Mouse (Mus musculus): Measurements from ENCODE around the gene Grik3. TPM values are rescaled to one million over a fixed set of nuclear protein-coding genes. Genes with fewer than 3 reads are reported as not detected.
A peak's percentile ranks its signal among the peaks of the same experiment; 100 is the strongest.
"Not testable (repeated sequence)": the region's sequence is repeated elsewhere in the genome, so short reads cannot be mapped to it uniquely, and the experiment has no call there.

The Grik3 gene
- total RNA-seq, 1 experiment from 2014 or later, result not detected

DNA sequence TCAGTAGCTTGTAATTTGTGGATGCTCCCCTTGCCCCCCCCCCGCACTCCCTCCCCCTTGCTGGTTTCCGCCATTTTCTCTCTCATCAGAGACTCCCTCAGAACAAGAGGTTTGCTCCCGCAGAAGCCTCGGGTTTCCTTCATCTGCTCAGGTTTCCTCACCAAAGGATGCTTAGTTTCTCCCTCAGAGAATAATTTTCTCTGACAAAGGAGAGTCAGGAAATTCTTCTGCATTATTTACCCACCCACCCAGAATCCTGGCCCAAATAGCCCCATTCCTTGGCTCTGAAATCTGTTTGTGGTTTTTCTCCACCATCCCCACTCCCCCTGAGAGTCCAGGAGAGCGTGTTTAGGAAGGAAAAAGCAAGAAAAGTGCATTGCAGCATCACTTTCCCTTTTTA lies 89.8 kb downstream of the Grik3 start:
- no peak for ATAC-seq (replicated peaks; ENCODE audit: low read depth, poor library complexity, severe bottlenecking)

DNA sequence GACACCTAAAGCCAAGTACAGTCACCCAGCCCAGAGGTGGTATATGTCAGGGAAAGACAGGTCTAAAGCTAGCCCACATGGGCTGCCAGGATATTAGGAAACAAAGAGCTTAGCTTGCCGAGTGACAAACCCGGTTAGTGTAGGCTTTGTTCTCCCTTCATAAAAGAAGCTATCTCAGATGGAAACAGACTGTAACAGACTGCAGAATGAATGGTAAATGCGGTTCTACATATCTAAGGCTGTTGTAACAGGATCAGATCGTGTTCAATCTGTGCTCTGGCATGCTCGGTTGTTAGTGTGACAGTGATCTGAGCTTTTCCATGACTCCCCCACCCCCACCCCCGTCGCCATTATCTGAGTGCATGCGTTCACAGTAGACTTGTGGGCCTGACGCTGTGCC lies 92.8 kb downstream of the Grik3 start:
- ATAC-seq (replicated peaks; ENCODE audit: low read depth, poor library complexity, severe bottlenecking), result no peak

DNA sequence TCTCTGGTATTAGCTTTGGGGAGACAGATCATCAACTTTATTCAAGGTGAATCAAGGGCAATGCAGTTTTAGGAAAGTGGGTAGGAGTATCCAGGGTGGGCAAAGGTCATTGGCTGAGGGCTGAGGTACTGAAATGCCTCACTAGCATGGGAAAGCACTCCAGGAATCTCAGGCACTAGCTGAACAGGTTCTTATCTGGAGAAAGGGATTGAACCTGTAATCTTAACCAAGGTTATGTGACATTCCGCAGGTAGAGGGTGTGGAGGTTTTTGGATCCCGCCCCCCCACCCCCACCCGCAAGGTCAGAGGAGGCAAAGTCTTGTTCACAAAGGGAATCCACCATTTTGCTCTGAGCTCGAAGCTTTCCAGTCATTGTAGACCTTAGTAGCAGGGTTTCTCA lies 93.4 kb downstream of the Grik3 start:
- ATAC-seq (replicated peaks; ENCODE audit: low read depth, poor library complexity, severe bottlenecking), result no peak

DNA sequence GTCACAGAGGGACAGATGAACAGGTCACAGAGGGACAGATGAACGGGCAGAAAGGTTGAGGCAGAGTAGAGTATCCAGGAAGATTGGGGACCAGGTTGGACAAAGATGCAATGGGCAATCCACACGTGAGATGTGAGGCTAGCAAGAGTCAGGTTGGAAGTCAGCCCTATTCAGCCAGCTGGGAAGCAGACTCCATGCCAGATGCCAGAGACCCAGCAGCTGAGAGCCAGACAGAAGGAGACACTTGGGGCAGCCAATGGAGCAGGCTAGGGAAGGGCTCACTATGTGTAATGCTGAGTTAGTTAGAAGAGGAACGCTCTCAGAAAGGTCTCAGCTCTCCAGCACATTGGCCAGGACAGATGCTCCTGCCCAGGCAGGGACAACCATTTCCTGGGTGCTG lies 94.2 kb downstream of the Grik3 start:
- no peak for ATAC-seq (replicated peaks; ENCODE audit: low read depth, poor library complexity, severe bottlenecking)

DNA sequence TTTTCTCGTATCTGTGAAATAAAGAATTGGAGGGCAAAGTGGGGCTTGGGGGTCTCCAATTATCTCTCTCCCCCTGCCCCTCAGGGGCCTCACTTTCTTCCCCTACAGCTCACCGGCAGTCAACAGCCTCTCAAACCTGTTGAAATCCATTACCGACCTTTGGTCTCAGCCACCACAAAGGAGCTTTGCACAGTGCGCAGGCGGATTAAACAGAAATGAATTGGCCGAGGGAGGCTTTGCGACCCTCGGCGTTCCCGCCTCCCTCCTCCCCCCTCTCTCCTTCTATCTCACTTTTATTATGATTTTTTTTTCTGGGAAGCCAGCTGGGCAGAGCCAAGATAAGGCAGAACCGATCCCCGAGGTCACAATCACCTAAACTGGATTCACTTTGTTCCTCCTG lies 97.1 kb downstream of the Grik3 start:
- ATAC-seq (replicated peaks; ENCODE audit: low read depth, poor library complexity, severe bottlenecking), result no peak

DNA sequence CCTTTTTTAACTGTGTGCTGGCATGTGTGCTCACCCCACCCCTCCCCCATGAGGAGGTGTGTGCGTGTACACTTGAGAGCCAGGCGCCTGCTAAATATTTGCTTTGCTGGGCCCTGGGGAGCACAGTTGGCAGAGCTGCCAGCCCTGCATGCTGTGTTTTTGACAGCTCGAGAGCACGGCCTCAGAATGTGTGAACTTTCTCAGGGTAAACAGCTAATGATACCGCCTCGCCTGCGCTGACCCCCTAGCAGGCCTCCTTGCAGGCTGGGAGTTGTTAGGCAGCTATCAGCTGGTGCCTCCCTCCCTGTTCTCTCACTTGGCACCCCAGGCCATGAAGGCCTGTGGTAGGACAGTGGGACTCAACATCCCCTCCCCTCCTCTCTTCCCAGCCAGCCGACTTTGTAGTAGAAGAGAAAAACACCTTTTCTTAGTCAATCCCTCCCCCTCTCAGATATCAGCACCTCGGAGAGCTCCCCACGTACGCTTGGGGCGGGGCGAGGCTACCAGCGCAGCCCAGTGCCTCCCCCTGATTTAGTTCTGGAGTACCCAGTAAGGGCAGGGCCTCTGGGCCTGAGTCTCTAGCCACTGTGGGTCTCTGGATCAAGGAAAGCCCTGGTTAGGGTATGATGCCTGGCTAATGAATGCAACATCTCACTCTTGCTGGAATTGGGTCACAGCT lies 99.9 kb downstream of the Grik3 start:
- peak; percentile 74 for ATAC-seq (replicated peaks; ENCODE audit: low read depth, poor library complexity, severe bottlenecking)

DNA sequence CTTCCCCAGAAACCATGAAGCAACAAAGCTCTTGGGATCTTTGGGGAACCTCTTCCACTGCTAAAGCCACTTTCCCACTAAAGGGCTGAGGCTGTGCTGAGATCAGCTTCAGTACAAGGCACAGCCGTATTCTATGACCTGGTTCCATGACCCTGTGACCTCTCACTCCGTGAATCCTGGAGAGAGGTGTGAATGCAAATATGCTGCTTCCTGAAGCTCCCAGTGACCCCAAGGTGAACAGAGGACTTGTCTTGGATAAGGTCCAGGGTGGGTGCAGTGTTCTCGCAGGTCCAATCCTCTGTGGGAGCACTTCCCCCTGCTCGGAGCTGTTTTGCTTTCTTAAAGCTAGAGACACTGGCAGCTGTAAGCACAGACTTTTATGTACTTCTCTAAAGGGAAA lies 102.2 kb downstream of the Grik3 start:
- ATAC-seq (replicated peaks; ENCODE audit: low read depth, poor library complexity, severe bottlenecking), result no peak

DNA sequence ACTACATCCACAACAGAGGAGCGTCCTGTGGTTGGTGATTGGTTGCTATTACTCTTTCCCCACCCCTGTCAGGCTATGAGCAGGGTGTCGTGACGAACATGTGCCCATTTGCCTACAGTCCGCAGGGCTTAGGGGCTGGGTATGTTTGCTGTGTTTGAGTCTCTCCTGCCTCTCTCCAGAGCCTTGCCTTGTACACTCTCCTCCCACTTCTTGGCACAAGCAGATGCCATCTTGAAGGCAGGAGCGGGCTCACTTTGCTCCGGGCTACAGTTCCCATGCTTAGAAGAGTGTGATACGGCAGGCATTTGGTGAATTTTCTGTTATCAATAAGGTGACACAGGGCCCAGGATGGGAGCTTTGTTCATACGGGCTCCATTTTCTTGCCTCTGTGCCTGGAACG lies 104.5 kb downstream of the Grik3 start:
- ATAC-seq (replicated peaks; ENCODE audit: low read depth, poor library complexity, severe bottlenecking), result no peak

DNA sequence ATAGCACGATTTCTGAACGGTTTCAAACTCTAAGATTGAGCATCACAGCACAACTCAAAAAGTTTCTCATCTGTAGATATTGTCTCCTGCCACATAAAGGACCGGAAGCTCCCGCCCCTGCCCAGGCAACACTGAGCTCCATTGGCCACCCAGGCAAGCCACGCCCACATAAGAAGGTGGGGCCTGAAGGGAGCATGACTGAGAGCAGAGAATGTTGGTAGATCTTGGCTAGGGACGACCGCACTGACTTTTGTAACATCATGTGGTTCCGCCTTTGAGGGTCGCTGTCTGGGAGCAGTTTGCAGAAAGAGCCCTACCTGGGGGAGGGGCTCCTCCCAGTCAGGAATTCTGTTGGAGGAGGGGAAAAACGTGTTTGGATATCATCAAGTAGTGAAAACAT lies 108.2 kb downstream of the Grik3 start:
- no peak for ATAC-seq (replicated peaks; ENCODE audit: low read depth, poor library complexity, severe bottlenecking)

DNA sequence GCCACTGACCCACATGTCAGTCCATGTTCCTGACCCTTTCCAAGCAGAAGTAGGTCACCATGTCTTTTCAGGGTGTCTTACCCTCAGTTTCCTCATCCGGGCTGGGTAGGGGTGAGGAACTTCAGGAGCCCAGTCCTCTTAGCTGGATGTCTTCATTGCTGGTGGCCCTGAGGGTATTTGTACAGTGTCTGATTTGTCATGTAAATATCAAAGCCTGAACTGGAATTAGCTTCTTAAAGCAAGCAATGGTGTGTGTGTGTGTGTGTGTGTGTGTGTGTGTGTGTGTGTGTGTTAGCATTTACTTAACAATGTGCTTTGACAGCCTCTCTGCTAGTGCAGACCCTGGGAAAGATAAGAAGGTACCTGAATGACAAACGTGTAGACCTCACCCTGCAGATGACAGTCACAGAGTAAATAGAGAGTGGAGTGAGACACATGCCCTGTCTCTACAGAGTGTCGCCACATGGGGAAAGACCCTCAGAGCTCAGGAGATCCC lies 109.1 kb downstream of the Grik3 start:
- ATAC-seq (replicated peaks; ENCODE audit: low read depth, poor library complexity, severe bottlenecking), result no peak

DNA sequence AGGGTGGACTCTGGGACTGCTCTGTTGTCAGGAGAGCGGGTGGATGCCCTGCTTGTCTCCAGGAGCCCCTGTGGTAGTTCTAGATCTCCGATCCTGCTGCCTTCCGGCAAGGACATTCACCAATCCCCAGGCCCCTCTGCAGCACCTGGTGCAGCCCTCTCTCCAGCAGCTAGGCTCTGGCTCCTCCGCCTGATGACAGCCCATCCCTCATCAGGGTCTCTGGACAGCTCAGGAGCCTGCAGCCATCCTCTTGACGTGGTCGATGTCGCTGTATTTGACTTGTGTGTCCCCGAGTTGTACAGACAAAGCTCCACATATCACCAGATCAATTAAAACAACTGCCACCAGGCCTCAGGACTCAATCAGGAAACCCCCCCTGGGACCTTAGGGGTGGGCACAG lies 110.1 kb downstream of the Grik3 start:
- no peak for ATAC-seq (replicated peaks; ENCODE audit: low read depth, poor library complexity, severe bottlenecking)

DNA sequence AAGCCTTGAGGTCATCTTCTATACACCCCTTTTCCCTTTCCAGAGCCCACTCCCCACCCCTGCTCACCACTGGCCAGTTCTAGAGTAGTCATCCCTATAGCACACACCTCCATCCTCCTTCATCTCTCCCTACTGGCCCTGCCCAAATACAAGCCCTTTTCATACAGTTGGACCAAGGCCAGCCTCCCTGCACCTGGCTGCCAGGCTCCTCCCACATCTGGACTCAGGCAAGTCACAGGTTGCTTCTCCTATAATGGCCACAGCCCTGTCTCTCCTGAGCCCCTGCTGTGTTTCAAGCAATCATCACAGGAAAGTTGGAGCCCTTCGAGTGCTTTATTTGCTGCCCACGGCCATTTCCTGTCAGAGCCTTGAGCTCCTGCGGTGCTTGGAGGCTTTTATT lies 110.8 kb downstream of the Grik3 start:
- ATAC-seq (replicated peaks; ENCODE audit: low read depth, poor library complexity, severe bottlenecking), result no peak

DNA sequence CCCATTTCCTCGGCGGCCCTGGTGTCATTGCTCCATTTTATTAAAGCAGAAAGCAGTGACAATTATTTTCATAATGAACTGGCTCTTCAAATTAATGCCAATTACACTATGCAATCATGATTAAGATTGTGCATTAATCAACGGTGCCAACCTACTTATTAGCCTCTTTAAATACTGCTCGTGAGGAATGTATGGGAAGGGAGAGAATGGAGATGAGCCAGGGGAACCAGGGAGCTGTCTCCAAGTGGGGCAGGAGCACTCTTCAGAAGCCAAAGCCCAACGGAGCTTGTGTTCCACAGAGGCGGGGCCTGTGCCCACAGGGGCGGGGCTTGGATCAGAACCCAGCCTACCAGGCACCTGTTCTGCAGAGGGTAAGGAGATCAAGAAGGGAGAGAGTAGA lies 114.0 kb downstream of the Grik3 start:
- ATAC-seq (replicated peaks; ENCODE audit: low read depth, poor library complexity, severe bottlenecking), result no peak

DNA sequence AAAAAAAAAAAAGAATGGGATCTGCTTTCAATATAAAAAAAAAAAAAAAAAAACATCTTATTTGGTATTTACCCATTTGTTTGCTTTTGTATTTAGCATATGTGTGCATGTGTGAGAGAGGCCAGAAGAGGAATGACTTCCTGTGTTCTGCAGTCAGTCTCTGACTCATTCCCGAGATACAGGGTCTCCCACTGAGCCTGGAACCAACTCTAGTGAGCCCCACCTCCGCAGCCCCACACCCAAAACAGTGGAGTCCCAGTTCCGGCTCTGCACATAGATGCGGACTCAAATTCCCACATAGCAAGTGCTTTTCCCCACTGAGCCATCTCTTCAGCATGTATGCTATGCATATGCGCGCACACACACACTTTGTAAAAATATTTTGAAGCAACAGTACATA lies 115.6 kb downstream of the Grik3 start:
- ATAC-seq (replicated peaks; ENCODE audit: low read depth, poor library complexity, severe bottlenecking), result no peak

DNA sequence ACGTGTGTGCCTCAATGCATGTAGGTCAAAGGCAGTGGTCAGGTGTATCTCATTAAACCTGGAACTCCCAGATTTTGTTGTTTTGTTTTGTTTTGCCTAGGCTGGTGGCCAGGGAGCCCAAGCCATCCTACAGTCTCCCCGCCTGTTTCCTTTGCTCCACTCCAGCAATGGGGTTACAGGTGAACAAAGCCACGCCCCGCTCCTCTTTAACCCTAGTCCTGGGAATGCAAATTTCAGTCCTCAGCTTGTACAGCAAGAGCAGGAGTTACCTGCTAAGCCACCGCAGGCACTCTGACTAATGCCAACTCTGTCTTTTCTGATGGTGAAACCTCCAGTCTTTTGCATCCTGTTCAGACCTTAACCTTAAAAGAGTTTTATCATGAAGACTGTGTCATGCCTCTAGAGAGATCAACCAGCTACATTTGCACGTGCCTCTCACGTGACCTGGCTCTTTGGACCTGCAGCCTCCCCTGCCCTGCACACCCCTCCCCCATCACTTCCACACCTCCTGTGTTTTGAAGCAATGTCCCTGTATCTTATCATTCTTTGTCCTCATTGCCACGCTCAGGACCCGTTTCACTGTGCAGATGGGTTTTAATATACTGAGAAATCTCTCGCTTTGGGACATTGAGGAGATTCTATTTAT lies 117.0 kb downstream of the Grik3 start:
- no peak for ATAC-seq (replicated peaks; ENCODE audit: low read depth, poor library complexity, severe bottlenecking)

DNA sequence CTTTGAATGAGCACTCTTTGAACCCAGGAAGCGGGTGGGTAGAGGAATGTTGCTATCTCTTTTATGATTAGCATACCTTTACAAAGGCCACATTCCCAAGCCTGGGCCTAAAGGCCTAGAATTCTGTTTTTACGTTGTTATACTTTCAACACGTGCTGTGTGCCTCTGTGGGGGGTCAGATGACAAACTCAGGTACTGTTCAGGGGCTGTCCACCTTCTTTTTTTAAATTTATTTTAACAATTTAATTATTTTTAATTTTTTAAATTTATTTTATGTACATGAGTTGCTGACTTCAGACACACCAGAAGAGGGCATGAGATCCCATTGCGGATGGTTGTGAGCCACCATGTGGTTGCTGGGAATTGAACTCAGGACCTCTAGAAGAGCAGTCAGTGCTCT lies 118.4 kb downstream of the Grik3 start:
- ATAC-seq (replicated peaks; ENCODE audit: low read depth, poor library complexity, severe bottlenecking), result not testable (repeated sequence)

DNA sequence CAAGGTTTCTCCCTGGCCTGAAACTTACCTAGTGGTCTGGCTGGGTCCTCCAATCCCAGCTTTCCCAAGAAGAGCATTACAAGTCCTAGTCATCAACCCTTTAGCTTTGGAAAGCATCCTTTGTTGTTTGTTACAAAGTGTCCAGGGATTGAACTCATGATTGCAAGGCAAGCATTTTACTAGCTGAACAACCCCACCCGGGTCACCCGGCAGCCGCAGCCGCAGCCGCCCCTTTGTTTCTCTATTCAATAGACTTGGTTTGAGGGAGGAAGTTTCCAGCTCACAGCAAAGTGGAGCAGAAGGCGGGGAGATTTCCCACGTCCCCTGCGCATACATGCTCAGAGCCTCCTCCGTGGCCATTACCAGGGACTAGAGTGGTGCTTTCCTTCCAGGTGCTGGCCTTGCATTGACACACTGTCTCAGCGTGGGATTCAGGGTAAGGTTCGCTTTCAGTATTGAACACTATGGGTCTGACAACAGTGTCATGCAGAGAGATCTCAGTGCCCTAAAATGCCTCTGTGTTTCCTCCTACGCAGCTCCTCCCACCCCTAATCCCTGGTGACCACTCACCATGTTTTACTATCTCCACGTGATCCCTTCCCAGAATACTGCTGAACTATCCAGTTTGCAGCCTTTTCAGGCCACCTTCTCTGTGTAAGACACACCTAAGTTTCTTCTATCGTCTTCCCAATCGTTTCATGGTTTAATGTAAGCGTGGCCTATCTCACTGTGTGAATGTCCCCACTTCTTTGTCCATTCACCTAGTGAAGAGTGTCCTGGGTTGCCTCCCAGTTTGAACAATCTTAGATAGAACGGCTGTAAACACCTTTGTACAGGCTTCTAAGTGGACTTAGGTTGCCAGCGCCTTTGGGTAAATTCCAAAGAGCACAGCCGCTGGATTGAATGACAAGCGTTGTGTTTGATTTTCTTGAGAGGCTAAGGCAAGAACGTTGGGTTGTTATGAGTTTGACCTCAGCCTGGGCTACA lies 119.1 kb downstream of the Grik3 start:
- ATAC-seq (replicated peaks; ENCODE audit: low read depth, poor library complexity, severe bottlenecking), result no peak

DNA sequence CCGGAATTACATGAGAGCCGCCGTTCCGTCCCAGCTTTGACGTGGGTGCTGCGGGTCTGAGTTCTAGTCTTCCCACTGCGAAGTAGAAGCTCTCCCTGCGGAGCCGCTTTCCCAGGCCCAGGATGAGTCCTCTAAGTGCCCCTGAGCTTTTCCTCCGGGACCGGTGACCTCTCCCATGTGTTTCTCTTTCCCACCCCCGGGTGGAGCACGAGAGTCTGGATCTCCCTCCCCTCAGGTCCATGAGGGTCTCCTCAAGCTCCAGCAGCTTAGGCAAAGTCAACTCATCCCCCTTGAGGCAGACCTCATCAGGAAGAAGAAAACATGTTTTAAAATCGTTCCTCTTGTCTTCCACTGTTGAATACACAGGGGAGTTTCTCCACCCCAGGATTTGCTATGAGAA lies 127.4 kb downstream of the Grik3 start:
- no peak for ATAC-seq (replicated peaks; ENCODE audit: low read depth, poor library complexity, severe bottlenecking)

DNA sequence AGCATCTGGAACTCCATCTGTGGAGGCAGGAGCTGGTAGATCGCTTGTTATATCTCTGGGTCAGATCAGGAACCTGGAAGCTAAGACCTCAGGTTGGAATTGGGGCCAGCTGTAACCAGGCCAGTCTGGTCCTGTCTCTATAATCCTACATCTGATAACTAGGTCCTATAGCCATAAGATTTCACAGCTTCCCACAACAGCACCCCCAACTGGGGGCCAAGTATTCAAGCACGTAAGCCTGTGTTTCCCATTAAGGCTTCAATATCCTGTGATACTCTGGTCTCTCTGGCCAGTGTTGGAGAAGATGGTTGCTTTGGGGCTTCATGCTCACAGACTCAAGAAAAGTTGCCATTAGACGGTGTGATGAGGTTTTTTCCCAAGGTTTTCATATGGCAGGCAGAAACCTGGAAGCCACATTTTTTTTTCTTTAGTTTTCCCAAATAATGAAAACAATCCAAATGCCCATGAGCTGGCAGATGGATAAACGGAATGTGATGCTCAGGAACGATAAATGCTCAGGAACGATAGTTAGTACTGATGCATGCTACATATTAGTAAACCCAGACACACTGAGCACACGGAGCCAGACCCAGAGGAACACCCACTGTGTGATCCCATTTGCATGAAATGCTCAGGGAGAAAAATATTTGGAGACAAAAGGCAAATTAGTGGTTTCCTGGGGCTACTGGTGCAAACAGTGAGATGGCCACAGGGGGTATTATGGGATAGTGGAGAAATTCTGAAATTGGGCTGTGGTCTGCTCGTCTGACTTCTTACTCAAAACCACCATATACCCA lies 128.2 kb downstream of the Grik3 start:
- no peak for ATAC-seq (replicated peaks; ENCODE audit: low read depth, poor library complexity, severe bottlenecking)
